Mouse (Mus musculus) inflammation-experienced regulatory T-cells (primary cell): ENCODE measurements around the gene Usp39. TPM values are rescaled to one million over a fixed set of nuclear protein-coding genes. Genes with fewer than 3 reads are reported as not detected.

ENCODE experiments used
- polyA plus RNA-seq, 2 experiments: library from polyadenylated mRNA; unstranded; fragments of 100-300 nt; shearing (Covaris generic); gene quantifications; one replicate each; pipeline ENCODE4 v1.2.1; 2017

Usp39 gene
- 10 to 100 TPM; 41.2 to 46.8 TPM for polyA plus RNA-seq

DNA sequence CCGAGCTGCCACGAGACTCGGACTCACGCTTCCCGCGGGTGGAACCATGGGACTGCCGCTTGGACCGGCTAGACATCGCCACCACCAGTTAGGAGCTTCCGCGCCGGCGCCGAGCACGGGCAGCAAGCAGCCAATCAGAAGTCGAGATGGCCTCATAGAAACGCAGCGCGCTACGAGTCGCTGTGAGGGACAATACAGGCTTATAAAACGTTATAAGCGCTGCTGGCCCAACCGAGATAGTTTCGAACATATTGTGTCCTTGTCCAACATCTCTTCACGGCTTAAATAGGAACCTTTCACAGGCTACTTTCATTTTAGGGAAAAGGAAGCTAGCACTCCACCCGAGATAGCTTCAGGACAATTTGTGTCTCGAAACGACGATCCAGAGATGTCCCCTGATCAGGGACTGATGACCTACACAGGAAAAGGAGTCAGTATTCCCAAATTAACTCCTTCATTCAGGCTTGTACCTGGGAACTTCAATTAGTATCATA, at the start of gene Usp39:
TSS of gene Usp39 (minus strand) at position 111 of the 494 bp plus-strand sequence.

DNA sequence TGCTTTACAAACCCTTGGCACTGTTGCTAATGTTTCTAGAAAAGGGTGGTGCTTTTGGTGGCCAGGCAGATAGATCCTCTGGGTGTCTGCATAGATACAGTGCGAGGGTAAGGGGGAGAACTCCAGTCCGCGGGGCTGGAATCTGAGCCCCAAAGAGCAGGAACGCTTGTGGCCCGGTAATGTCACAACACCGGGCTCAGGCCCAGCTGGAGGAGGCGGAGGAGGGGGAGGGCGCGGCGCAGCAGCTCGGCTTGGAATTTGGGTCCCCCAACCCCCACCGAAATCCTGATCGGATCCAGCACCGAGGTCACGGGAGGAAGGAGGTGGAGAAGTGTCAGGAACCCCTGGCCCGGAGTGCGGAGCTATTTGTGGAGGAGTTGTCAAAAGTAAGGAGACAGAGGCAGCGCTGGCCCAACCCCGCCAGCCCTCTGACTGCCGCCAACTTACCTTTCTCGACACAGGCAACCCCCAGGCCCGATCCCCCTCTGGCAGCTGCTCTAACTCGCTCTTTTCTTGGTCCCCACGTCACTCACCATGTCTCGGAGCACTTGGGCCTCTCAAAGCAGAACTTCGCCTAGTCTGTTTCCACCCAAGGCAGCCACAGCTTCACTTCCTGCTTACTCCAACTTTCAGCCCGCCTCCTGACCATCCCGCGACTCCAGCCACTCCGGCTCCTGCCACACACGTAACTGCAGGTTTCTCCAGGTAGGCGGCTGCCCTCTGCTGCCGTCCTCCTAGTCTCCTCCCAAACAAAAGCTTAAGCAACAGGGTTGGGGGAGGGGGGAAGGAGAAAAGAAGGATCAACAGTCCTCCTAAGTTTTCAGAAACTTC, 45.2 kb upstream of the Usp39 start, which contains the start of gene Vamp8:
TSS of gene Vamp8 (minus strand) at position 763 of the 831 bp plus-strand sequence.

DNA sequence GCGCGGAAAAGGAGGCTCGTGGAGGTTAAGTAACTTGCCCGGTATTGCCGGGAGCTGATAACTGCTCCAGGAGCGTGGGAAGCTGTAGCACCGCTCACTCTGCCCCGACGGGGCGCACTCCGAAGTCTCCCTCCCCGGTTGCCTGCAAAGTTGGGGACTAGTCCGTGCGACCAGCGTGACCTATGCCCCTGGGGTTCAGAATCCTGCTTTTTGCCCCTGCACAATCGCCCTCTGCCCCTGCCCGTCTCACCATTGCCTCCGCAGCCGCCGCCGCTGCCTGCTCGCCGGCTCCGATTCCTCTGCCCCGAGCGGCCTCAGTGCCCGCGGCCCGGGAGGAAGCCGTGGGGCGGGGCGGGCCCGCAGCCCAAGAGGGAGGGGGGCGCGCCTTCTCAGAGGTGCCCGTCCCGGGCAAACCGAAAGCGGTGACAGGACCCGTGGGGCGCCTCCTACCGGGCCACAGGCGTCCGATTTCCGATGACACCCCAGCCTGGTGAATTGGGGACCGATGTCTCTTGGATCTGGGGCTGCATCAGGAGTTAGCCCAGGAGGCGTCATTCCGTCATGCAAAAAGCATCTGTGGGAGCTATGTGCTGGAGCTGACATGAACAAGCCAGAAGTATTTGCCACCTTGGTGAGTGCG, 35.3 kb upstream of the Usp39 start, which contains the start of gene Vamp5:
TSS of gene Vamp5 (minus strand) at position 338 of the 640 bp plus-strand sequence.

GRCm38 (mm10) chr6:72366844-72367443, 22.0 kb upstream of the Usp39 start, which contains the start of gene Rnf181:
Rnf181 (minus strand) TSS chr6:72366956.

DNA sequence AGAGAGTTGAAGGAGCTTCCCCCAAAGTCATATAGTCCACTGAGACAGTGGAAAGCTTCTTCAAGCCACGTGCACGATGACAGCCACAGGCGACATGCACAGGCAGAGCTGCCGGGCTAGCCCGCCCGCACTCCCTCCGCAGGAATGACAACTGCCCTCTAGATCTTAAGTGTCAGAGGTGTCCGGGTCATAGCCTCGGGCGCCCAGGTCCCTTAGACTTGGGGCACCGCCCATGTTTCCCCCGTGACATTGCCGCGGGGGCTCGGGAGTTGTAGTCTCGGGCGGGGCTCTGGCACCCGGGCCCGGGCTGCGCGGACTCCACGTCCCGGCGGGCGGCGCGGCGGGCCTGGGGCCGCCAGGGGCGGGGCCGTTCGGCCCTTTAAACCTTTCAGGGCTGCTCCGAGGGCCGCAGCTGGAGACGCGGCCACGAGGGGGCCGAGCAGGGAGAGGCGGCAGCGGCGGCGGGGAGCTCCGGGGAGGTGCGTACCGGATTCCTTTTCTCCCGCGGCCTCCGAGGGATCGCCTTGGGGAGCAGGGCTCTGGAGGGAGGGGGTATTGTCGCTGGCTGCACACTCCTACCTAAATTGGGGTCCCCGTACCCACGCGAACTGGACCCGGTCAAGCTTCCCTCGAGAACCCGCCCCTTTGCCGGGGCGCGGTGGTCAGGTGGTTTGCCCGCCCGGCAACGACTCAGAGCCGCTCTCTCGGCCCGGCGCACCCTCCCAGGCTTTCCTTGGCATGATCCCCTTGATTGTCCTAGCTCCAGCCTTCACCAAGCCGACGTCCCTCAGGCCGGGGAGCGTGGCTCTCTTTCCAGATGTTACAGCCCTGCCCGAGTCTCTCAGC, 10.3 kb upstream of the Usp39 start, which contains the start of gene Tmem150a:
TSS of gene Tmem150a (plus strand) at position 382 of the 846 bp plus-strand sequence.

DNA sequence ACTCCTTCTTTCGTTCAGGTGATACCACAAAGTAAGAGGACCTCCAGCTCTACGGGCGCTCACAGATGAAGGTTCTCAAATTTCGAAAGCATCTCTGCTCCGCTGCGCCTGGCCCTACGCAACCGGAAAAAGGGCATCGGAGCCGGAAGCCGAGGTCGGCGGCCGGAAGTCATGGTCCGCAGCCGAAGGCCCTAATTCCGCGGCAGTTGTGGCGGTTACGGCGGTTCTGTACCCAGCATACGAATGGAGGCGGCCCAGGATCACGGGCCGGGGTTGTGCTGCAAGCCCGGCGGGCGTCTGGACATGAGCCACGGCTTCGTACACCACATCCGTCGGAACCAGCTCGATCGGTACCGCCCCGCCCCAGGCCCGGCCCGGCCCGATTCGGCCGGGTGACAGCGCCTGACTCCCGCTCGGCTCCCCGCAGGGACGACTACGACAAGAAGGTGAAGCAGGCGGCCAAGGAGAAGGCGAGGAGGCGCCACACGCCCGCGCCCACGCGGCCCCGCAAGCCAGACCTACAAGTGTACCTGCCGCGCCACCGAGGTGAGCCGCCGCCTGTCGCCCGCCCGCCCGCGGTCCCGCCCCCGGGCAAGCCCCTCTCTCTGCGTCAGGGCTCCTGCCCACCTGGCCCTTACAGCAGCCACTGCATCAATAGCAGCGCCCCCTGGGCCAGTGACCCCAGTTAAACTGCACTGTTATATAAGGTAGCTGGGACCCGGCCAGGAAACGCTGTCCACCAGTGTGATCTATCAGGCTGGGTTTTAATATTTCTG, 2.4 kb upstream of the Usp39 start, which contains the start of gene 0610030E20Rik:
TSS of gene 0610030E20Rik (plus strand) at position 152 of the 776 bp plus-strand sequence.

Other genes starting within 250 kb of the Usp39 start
- gene St3gal5, start 247.6 kb downstream of the Usp39 start, polyA plus RNA-seq = 1 to 10 TPM; 2.8 to 4.0 TPM
- gene Atoh8, start 109.6 kb downstream of the Usp39 start, polyA plus RNA-seq = under 1 TPM; 0.20 to 0.39 TPM
- 1 to 10 TPM in 1 of 2 experiments, not detected in 1; 1.3 TPM for gene Sftpb, start 40.6 kb downstream of the Usp39 start, polyA plus RNA-seq
- 10 to 100 TPM; 36.8 to 39.7 TPM for gene 0610030E20Rik, start 2.1 kb upstream of the Usp39 start, polyA plus RNA-seq
- gene Tmem150a, start 10.3 kb upstream of the Usp39 start, polyA plus RNA-seq = under 1 TPM; 0.20 to 0.32 TPM
- 100 to 1,000 TPM; 139 to 142 TPM for gene Rnf181, start 21.8 kb upstream of the Usp39 start, polyA plus RNA-seq
- 10 to 100 TPM; 50.2 to 64.6 TPM for gene Vamp5, start 35.3 kb upstream of the Usp39 start, polyA plus RNA-seq
- 100 to 1,000 TPM; 240 to 267 TPM for gene Vamp8, start 45.5 kb upstream of the Usp39 start, polyA plus RNA-seq
- gene Ggcx, start 69.1 kb upstream of the Usp39 start, polyA plus RNA-seq = 10 to 100 TPM in 1 of 2 experiments, 1 to 10 TPM in 1; 9.8 to 13.1 TPM
- 100 to 1,000 TPM; 318 to 501 TPM for gene Mat2a, start 94.4 kb upstream of the Usp39 start, polyA plus RNA-seq
- 1 to 10 TPM in 1 of 2 experiments, not detected in 1; 1.1 TPM for gene Sh2d6, start 176.5 kb upstream of the Usp39 start, polyA plus RNA-seq
- 100 to 1,000 TPM; 390 to 765 TPM for gene Capg, start 199.2 kb upstream of the Usp39 start, polyA plus RNA-seq